Mouse (Mus musculus) kidney, postnatal 0 days (tissue): ENCODE measurements at regions not wholly inside any gene's neighbourhood (a gene's known extent, or its start where the extent isn't known, plus 50 kb on each side); places are given as distances from the start of the nearest gene placed in this dataset.

Experiments
- ATAC-seq: fragments of 200-750 bp; cut with Nextera tagmentation; replicated peaks from 2 replicates; pipeline ENCODE4 v1.8.0; 2017; ENCODE audit warnings: low read depth, moderate number of reproducible peaks, moderate TSS enrichment, moderate library complexity; ENCODE audit not compliant: low FRiP score
- DNase-seq: peaks from one replicate; pipeline ENCODE4 v3.0.0-alpha.2; 2016; ENCODE audit warnings: low spot score
- H3K27ac ChIP-seq: fragments of 300-500 bp; sonication (generic); 2 replicates; pipeline ENCODE4 v1.5.1; 2014; ENCODE audit warnings: mild to moderate bottlenecking
- H3K27me3 ChIP-seq: fragments of 300-500 bp; sonication (generic); 2 replicates; pipeline ENCODE4 v1.6.1; 2014; ENCODE audit warnings: low read length, mixed read lengths; ENCODE audit not compliant: insufficient read depth
- H3K36me3 ChIP-seq: fragments of 300-500 bp; sonication (generic); 2 replicates; pipeline ENCODE4 v1.6.1; 2014; ENCODE audit warnings: low read length, mixed read lengths; ENCODE audit not compliant: insufficient read depth
- H3K4me1 ChIP-seq: fragments of 300-500 bp; sonication (generic); replicated peaks from 2 replicates; pipeline ENCODE4 v1.6.1; 2014; ENCODE audit warnings: antibody characterized with exemption, low read length, mixed read lengths; ENCODE audit not compliant: insufficient read depth
- H3K4me2 ChIP-seq: fragments of 300-500 bp; sonication (generic); 2 replicates; pipeline ENCODE4 v1.6.1; 2014; ENCODE audit warnings: mild to moderate bottlenecking, low read length, moderate library complexity, mixed read lengths
- H3K4me3 ChIP-seq: fragments of 300-500 bp; sonication (generic); replicated peaks from 2 replicates; pipeline ENCODE4 v1.5.1; 2014; ENCODE audit warnings: low read depth, low read length
- H3K9ac ChIP-seq: fragments of 300-500 bp; sonication (generic); 2 replicates; pipeline ENCODE4 v1.6.1; 2014; ENCODE audit warnings: low read depth, low read length
- H3K9me3 ChIP-seq: fragments of 300-500 bp; sonication (generic); replicated peaks from 2 replicates; pipeline ENCODE4 v1.6.1; 2016; ENCODE audit warnings: low read length, inconsistent platforms, mixed read lengths
- CTCF ChIP-seq: IDR thresholded peaks from 2 replicates; pipeline ENCODE4 v1.5.1; 2016; ENCODE audit warnings: antibody characterized with exemption, low read depth, mild to moderate bottlenecking, moderate library complexity
- WGBS: fragments of 180-500 bp; shearing (Covaris S2); extraction: QIAGEN DNeasy Blood & Tissue Kit; methylation state at CpG from one replicate; pipeline ENCODE4 v1.1.7; 2014; 5-methylcytosine and 5-hydroxymethylcytosine counted together

DNA sequence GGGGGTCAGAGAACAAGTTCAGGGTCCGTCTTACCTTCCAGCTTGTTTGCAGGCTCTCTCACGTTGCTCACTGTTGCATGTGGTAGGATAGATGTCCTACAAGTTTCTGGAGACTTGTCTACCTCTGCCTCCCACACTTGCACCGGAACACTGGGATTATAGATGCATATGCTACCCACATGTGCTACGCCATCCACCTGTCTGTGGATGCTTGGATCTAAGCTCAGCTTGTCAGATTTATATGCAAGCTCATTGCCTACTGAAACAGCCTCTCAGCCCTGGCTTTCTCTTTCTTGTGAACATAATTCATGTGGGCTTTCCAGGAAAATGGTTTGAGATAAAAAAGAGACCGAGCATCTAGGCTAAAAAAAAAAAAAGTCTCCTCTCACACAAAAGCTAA is 353.0 kb downstream of the Nucb2 start:
- Histone ChIP-seq H3K36me3 (no peaks in the 10 kb centered on the region), H3K4me3 (no peak overlapping the region), H3K9me3 (no peaks in the 10 kb centered on the region), H3K4me1 (no peaks in the 10 kb centered on the region), H3K9ac (no peak overlapping the region), H3K4me2 (no peak overlapping the region), H3K27me3 (no peaks in the 10 kb centered on the region), H3K27ac (no peak overlapping the region)
- ATAC-seq (no peak), DNase-seq (peak; percentile 60)
- TF ChIP-seq CTCF: no peak
- 37% methylated on average over 5 of the region's 5 CpGs for WGBS

DNA sequence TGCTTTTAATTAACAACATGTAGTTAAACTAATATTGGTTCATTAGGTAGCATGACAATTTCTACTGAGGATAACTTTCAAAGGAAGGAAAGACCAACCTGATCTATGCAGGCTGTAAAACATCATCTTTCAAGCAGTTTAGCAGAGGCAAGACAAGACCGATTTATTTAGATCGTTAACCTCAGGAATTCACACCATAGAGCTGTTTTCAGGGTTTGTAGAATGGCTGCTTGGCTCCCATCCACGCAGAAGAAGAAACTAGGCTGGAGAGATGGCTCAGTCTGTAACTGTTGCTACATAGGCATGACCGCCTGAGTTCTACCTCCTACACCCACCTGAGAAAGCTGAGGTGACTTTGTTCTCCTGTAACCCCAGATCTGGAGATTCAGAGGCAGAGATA is 353.6 kb downstream of the Nucb2 start:
- Histone ChIP-seq H3K4me2 (no peak overlapping the region), H3K4me1 (no peaks in the 10 kb centered on the region), H3K9me3 (no peaks in the 10 kb centered on the region), H3K36me3 (no peaks in the 10 kb centered on the region), H3K27ac (no peak overlapping the region), H3K4me3 (no peak overlapping the region), H3K27me3 (no peaks in the 10 kb centered on the region), H3K9ac (no peak overlapping the region)
- no peak; the same call in 1 of the 2 replicates for ATAC-seq
- WGBS: 26% methylated on average over 4 of the region's 4 CpGs
- peak; percentile 93 for DNase-seq
- no peak for TF ChIP-seq CTCF

DNA sequence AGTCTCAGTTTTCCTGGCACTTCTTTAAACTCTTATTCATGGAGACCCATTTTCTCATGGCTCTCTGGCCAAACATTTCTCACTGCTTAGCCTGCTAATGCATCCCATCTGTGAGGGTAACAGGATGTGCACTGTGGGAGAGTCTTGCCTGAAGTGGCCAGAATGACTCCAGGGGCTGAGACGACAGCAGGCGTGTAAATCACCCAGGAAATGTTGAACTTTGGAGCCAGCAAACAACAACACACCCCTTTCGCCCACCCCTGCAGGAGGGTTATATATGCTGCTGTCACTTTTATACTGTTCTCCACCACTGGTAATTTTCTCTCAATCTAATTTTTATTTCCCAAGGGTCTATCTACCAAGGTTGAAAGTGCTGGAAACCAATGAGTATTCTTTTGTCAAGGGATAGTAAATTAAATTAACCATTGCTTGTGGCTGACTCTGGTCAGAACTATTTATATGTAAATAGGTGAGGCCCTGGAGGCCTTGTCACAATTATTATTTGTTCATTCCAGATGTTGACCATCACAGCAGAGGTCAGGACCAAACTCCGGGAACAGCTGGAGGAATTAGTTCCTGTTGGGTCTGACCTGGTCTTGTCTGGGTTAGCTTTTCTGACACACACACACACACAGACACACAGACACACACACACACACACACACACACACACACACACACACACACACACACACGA is 378.2 kb downstream of the Nucb2 start:
- Histone ChIP-seq H3K4me1 (no peaks in the 10 kb centered on the region), H3K4me3 (no peak overlapping the region), H3K4me2 (no peak overlapping the region), H3K9ac (no peak overlapping the region), H3K27ac (0 out of 2 replicates have a peak overlapping the region, but pooled peaks have one; percentile 19), H3K9me3 (no peaks in the 10 kb centered on the region), H3K36me3 (no peaks in the 10 kb centered on the region), H3K27me3 (no peaks in the 10 kb centered on the region)
- DNase-seq: peak; percentile 92
- peak; percentile 86 for ATAC-seq
- TF ChIP-seq CTCF: no peak
- WGBS: 26% methylated on average over 5 of the region's 5 CpGs

GRCm38 (mm10) chr7:116893846-116894245 is 389.7 kb downstream of the Nucb2 start:
- 16% methylated on average over 6 of the region's 6 CpGs for WGBS
- Histone ChIP-seq H3K9me3 (no peaks in the 10 kb centered on the region), H3K4me3 (no peak overlapping the region), H3K27ac (no peak overlapping the region), H3K4me2 (no peak overlapping the region), H3K4me1 (no peaks in the 10 kb centered on the region), H3K9ac (no peak overlapping the region), H3K27me3 (no peaks in the 10 kb centered on the region), H3K36me3 (no peaks in the 10 kb centered on the region)
- DNase-seq (peak; percentile 68), ATAC-seq (peak; percentile 71)
- TF ChIP-seq CTCF: no peak

- H3K4me3 ChIP-seq: no peak overlapping the region
- H3K27me3 ChIP-seq: no peaks in the 10 kb centered on the region
- no peak overlapping the region for H3K9ac ChIP-seq
- H3K27ac ChIP-seq: no peak overlapping the region
- WGBS: 61% methylated on average over 6 of the region's 6 CpGs
- no peak for TF ChIP-seq CTCF
- no peaks in the 10 kb centered on the region for H3K36me3 ChIP-seq
- H3K4me1 ChIP-seq: no peaks in the 10 kb centered on the region
- no peaks in the 10 kb centered on the region for H3K9me3 ChIP-seq
- H3K4me2 ChIP-seq: no peak overlapping the region
- DNase-seq: no peak
- ATAC-seq: no peak
Observed at GRCm38 (mm10) chr7:116915797-116916196, 411.6 kb downstream of the Nucb2 start.

GRCm38 (mm10) chr7:116917921-116918670 is 413.9 kb downstream of the Nucb2 start:
- Histone ChIP-seq H3K4me2 (no peak overlapping the region), H3K9ac (no peak overlapping the region), H3K9me3 (no peaks in the 10 kb centered on the region), H3K36me3 (no peaks in the 10 kb centered on the region), H3K27me3 (no peaks in the 10 kb centered on the region), H3K4me1 (no peaks in the 10 kb centered on the region), H3K4me3 (no peak overlapping the region), H3K27ac (no peak overlapping the region)
- 87% methylated on average over 6 of the region's 6 CpGs for WGBS
- no peak for ATAC-seq
- TF ChIP-seq CTCF: no peak
- no peak for DNase-seq
